Mouse (Mus musculus) skeletal muscle tissue, adult 2 months (tissue): ENCODE measurements around the gene Col27a1.

Source experiments
- DNase-seq: peaks from one replicate; pipeline ENCODE4 v3.0.0-alpha.2; 2012; ENCODE audit warnings: low read depth, low spot score

The Col27a1 gene

DNA sequence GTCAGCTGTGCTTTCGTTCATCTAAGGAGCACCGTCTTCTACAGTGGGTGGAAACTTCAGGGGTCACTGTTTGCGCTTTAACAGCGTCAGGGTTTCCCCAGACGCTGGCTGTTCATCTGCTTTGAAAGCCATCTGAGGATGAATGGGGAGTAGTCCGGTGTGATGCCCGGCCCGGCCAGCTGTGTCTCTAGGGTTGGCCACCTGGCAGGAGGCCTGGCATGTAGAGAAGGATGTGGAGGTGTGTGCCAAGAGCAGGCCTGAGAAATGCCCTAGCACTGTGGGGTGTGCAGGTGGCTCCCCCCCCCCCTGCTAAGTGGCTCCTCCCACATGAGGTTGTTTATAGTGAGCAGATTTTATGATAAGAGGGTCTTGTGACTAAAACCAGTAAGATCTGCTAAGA, 8.4 kb downstream of the Col27a1 start:
- no peak for DNase-seq

GRCm38 (mm10) chr4:63225373-63225772, 11.6 kb downstream of the Col27a1 start:
- DNase-seq: no peak

DNA sequence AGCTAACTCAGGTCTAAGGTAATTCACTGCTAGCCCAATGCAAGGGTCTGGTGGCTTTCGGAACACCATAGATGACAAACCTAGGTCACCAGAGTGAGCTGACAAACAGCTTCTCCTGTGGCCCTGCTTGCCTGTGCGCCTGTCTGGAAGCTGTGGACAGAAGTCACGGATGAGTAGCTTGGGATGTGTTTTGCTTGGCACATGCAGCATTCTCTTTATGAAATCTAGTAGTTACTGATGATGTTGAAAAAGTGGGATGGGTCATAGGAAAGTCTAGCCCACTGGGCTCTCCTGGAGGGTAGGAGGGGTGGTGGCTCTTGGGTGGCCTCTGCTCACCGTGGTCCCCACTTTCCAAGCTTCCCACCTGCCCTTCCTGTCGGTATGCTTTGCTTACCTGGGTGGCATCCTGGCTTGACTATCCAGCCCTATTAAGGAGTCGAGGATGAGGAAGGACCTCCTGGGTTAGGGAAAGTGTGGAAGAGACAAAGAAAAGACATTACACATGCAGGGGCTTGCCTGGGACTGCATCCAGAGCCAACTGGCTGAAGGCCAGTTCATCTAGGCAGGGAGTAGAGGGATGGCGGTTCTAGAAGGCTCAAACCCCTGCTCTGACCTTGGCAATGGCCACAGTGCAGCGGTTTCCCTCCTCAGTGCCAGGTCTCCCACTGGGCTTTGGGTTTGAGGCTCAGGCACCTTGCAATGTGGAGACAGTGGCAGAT, 12.5 kb downstream of the Col27a1 start:
- DNase-seq: no peak

DNA sequence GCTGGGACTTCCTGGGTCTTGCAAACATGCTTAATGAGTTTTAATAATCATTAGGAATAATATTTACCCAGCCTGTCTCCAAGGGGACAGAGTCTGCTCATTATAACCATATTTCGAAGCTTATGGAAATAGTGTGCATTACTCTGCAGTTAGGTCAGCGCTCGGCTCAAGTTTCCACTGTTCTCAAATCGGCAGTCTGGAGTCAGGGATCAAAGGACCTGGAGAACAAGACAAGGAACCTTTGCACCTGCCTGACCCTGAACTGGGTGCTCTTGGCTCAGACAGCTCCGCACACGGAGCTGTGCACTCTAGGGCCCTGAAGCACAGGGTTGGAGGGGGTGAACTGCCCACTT, 13.1 kb downstream of the Col27a1 start:
- DNase-seq: no peak

- no peak for DNase-seq
Observed at GRCm38 (mm10) chr4:63228943-63229342, 15.1 kb downstream of the Col27a1 start.

- DNase-seq: no peak
Observed at GRCm38 (mm10) chr4:63229991-63230581, 16.3 kb downstream of the Col27a1 start.

GRCm38 (mm10) chr4:63231121-63231520, 17.3 kb downstream of the Col27a1 start:
- DNase-seq: peak; percentile 49

DNA sequence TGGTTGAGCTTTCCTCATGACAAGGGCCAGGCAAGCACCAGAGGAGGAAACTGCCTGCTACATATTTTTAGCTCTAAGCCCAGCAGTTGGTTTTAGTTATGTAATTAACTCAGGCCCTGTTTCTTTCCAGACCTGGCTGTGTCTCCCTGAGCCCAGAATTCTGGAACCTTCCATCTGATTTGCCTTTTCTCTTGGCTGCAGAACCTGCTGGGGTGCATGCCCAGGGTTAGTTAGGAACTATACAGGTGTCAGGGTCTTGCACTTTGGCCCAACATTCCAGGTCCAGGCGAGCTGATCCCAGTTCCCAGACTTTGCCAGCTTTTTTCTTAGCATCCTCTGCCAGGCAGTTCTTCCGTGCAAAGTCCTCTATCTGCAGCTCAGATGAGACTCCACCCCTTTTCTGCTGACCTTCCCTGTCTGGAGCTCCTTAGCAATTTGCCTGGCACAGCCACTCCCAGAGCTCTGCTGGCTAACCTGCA, 18.8 kb downstream of the Col27a1 start:
- peak; percentile 34 for DNase-seq

DNA sequence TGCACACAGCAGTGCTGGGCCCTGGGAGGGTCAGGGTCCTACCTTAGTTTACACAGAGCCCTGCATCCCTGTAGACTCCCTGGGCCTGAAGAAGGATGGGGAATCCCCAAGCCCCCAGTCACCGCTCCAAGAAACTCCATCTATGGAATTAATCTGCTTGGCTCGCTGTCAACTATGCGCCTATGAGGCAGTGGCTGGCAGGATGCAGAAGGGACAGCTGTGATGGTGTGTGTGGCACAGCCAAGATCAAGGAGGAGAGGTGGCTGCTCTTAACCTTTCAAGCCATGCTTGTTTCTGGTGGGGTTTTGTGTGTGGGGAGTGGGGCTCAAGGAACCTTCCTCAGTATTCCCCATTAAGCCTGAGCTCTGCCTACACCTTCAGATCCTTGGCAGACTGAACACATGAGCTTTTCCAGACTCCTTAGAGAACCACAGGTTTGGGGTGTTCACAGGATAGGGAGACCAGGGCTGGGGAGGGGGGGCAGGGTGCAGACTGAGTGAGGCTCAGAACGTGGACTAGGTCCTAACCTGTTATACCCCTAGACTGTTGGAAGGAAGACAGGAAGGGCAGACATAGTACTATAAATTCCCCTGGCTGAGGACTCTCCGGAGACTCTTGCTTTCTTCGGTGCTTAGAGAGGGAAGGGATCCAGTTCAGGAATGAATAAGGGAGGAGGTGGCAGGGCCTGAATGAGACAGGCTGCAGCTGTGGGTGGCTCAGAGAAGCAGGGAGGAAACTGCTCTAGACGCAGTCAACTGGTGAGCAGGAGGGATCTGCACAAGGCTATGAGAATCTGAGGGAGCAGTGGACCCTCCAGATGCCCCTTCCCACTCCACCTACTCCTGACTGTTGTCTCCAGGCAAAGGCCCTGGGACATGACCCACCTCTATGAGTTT, 20.0 kb downstream of the Col27a1 start:
- peak; percentile 56 for DNase-seq

- DNase-seq: no peak
Observed at GRCm38 (mm10) chr4:63234852-63235251, 21.0 kb downstream of the Col27a1 start.

- no peak for DNase-seq
Observed at GRCm38 (mm10) chr4:63236235-63236634, 22.4 kb downstream of the Col27a1 start.

GRCm38 (mm10) chr4:63237225-63237624, 23.4 kb downstream of the Col27a1 start:
- DNase-seq: no peak

DNA sequence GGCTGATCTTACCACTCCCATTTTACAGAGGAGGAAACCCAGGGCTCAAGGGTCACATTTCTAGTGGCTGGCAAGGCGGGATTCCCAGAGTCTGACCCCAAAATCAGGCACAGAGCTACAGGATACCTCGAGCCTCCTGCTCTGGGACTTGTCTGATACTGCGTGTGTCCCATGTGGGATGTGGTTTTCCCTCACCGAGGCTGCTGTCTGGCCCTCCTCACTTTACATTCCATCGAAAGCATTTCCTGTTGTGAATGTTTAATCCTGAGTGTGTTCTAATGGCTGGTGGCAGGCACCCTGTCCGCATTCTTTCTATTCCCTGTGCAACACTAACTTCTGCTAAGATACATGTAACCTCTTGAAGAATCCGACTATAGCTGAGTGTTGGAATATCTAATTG, 24.3 kb downstream of the Col27a1 start:
- DNase-seq: no peak

DNA sequence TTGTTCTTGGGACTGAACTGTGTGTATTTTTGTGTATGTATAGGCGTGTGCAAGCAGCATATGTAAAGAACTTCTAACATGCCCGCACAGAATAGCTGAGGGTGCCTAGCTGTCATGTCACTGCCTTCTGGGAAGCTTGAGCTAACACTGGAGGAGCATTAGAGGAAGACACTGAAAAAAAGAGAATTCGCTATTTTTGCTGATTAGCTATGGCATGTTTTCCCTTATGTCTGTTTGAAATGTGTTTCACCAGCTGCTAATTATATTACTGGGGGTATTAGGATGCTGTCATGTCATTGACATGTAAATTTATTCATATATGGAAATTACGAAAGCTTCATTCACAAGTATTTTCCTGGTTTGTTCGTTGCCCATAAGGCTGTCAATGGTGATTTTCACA, 24.9 kb downstream of the Col27a1 start:
- no peak for DNase-seq

- no peak for DNase-seq
Observed at GRCm38 (mm10) chr4:63241031-63241430, 27.2 kb downstream of the Col27a1 start.

GRCm38 (mm10) chr4:63247991-63248390, 34.2 kb downstream of the Col27a1 start:
- no peak for DNase-seq

- no peak for DNase-seq
Observed at GRCm38 (mm10) chr4:63248951-63249350, 35.1 kb downstream of the Col27a1 start.

- no peak for DNase-seq
Observed at GRCm38 (mm10) chr4:63251760-63252159, 38.0 kb downstream of the Col27a1 start.

- peak; percentile 72 for DNase-seq
Observed at GRCm38 (mm10) chr4:63253716-63254115, 39.9 kb downstream of the Col27a1 start.

DNA sequence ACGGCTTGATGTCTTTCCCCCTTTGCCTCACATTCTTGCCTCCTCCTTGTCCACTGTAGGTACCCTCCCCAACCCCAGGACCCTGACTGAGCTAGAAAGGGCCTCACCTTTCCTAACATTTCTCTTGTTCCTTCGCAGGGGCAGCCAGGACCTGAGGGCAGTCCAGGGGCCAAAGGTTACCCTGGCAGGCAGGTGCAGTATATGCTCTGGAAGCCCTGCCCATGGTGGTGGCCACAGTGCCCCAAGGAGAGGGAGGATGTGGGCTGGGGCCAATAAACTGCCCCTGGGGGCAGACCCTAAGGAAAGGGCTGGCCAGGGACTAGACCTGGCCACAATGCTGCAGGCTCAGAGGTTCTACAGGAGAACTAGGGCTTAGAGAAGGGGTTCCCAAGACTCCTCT, 40.3 kb downstream of the Col27a1 start:
- DNase-seq: no peak

DNA sequence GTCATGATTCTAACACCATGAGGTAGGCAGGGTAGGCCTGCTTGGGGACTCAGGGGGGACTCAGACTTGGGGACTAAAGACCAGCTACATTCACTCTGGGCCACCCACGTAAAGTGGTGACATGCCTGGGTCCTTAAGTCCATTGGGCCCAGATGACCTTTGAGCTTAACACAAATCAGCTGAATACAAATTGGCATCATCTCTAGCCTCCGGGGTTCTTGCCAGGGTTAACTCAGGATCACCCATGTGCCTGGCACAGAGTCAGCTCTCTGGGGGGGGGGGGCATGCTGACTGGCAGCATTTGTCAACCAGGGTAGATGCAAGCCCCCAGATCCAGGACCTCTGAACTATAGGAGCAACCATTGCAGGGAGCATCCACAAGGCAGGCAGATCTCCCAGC, 42.6 kb downstream of the Col27a1 start:
- no peak for DNase-seq

GRCm38 (mm10) chr4:63257346-63257745, 43.5 kb downstream of the Col27a1 start:
- no peak for DNase-seq
